In genomic region chr17:34684253-34684893, GRCm38 (mm10) we compare ENCODE assay signal across 10 mouse cellular contexts. TPM values are rescaled to one million over a fixed set of nuclear protein-coding genes. Genes with fewer than 3 reads are reported as not detected.
DNase-seq lines count a peak whose midpoint lies in the region; ATAC-seq lines count a peak whose summit lies in the region.
"Had no signal": no experiment of that assay in that cellular context is flagged by ENCODE, and none has a peak within 500 bp of the region (broad histone marks: within the 10 kb centered on the region; RNA-seq: fewer than 3 reads in every experiment).

No protein-coding gene starts in this region.

- 46% methylated on average over 9 of the region's 9 CpGs for WGBS in limb, embryonic 13.5 days
- WGBS in limb, embryonic 10.5 days, result 78% methylated on average over 9 of the region's 9 CpGs
- 46% methylated on average over 9 of the region's 9 CpGs for WGBS in limb, embryonic 15.5 days

- peak overlapping the region; percentile 10; the same call in 1 of the 2 replicates for H3K27ac ChIP-seq in limb, embryonic 13.5 days
- H3K27ac ChIP-seq in limb, embryonic 10.5 days, result no peak overlapping the region
- peak overlapping the region; percentile 79 for H3K27ac ChIP-seq in limb, embryonic 15.5 days
- H3K27ac ChIP-seq: forebrain, embryonic 13.5 days had no signal

- H3K9me3 ChIP-seq in limb, embryonic 13.5 days, result no peaks in the 10 kb centered on the region
- H3K9me3 ChIP-seq in limb, embryonic 10.5 days (replicated peaks), result no peaks in the 10 kb centered on the region
- no peaks in the 10 kb centered on the region for H3K9me3 ChIP-seq in limb, embryonic 15.5 days
- H3K9me3 ChIP-seq: forebrain, embryonic 13.5 days had no signal

- no peak overlapping the region for H3K9ac ChIP-seq in limb, embryonic 13.5 days
- H3K9ac ChIP-seq in limb, embryonic 15.5 days, result no peak overlapping the region
- H3K9ac ChIP-seq: forebrain, embryonic 13.5 days had no signal

- ATAC-seq in limb, embryonic 13.5 days (ENCODE audit: low FRiP score, low read depth), result 0 out of 2 replicates have a peak, but pooled peaks have one; percentile 8
- peak; percentile 46; the same call in 1 of the 2 replicates for ATAC-seq in limb, embryonic 15.5 days (ENCODE audit: insufficient number of reproducible peaks, low FRiP score, low TSS enrichment, low read depth)

- H3K4me1 ChIP-seq in limb, embryonic 13.5 days, result peaks cover 22% of the 10 kb centered on the region
- H3K4me1 ChIP-seq in limb, embryonic 10.5 days, result peaks cover 15% of the 10 kb centered on the region
- peaks cover 39% of the 10 kb centered on the region for H3K4me1 ChIP-seq in limb, embryonic 15.5 days

- DNase-seq in limb, embryonic 10.5 days (ENCODE audit: low spot score), result no peak
- peak; percentile 66 for DNase-seq in MN1 (ENCODE audit: low spot score)
- DNase-seq in fibroblast of lung, adult 2 months (ENCODE audit: low read depth), result peak; percentile 74
- DNase-seq in frontal cortex, postnatal 36 days (ENCODE audit: low spot score in 2 of 2), result no peak
- no peak for DNase-seq in cerebellum, adult 11 months
- no peak for DNase-seq in cerebellum, postnatal 14 days
- DNase-seq: cerebellum, adult 9-11 months had no signal

- H3K27me3 ChIP-seq in limb, embryonic 13.5 days, result peaks cover 38% of the 10 kb centered on the region
- peaks cover 30% of the 10 kb centered on the region for H3K27me3 ChIP-seq in limb, embryonic 10.5 days (ENCODE audit: low read depth, poor library complexity, severe bottlenecking)
- H3K27me3 ChIP-seq in limb, embryonic 15.5 days, result peaks cover 21% of the 10 kb centered on the region

- H3K4me3 ChIP-seq in limb, embryonic 13.5 days, result no peak overlapping the region
- H3K4me3 ChIP-seq in limb, embryonic 10.5 days, result no peak overlapping the region
- H3K4me3 ChIP-seq in limb, embryonic 15.5 days, result no peak overlapping the region
- H3K4me3 ChIP-seq: forebrain, embryonic 13.5 days had no signal

- no peaks in the 10 kb centered on the region for H3K36me3 ChIP-seq in limb, embryonic 13.5 days
- no peaks in the 10 kb centered on the region for H3K36me3 ChIP-seq in limb, embryonic 10.5 days
- no peaks in the 10 kb centered on the region for H3K36me3 ChIP-seq in limb, embryonic 15.5 days

- H3K4me2 ChIP-seq in limb, embryonic 13.5 days (replicated peaks), result no peak overlapping the region
- no peak overlapping the region for H3K4me2 ChIP-seq in limb, embryonic 15.5 days
- H3K4me2 ChIP-seq: forebrain, embryonic 13.5 days had no signal

RNA-seq across cellular contexts. Expression of gene Tnxb, which starts 14.0 kb away (rescaled TPM):
- 0.09 TPM in 2 replicates for polyA plus RNA-seq in limb, embryonic 13.5 days (2015; fragmentation: Nextera tagmentation; extraction: Ambion mirVana)
- polyA plus RNA-seq in limb, embryonic 10.5 days (2016; fragmentation: Nextera tagmentation; extraction: Ambion mirVana), result not detected in 2 replicates
- 1.9 and 4.2 TPM in 2 replicates for polyA plus RNA-seq in limb, embryonic 15.5 days (2015; fragmentation: Nextera tagmentation; extraction: Ambion mirVana)

RNA-seq across cellular contexts. Expression of gene Atf6b, which starts 37.4 kb away (rescaled TPM):
- 97.6 and 99.6 TPM in 2 replicates for polyA plus RNA-seq in limb, embryonic 13.5 days (2015; fragmentation: Nextera tagmentation; extraction: Ambion mirVana)
- polyA plus RNA-seq in limb, embryonic 10.5 days (2016; fragmentation: Nextera tagmentation; extraction: Ambion mirVana), result 101 TPM in 2 replicates
- polyA plus RNA-seq in limb, embryonic 15.5 days (2015; fragmentation: Nextera tagmentation; extraction: Ambion mirVana), result 85.4 and 88.3 TPM in 2 replicates

RNA-seq across cellular contexts. Expression of gene Fkbpl, which starts 39.8 kb away (rescaled TPM):
- 16.5 and 18.8 TPM in 2 replicates for polyA plus RNA-seq in limb, embryonic 13.5 days (2015; fragmentation: Nextera tagmentation; extraction: Ambion mirVana)
- 17.9 and 18.9 TPM in 2 replicates for polyA plus RNA-seq in limb, embryonic 10.5 days (2016; fragmentation: Nextera tagmentation; extraction: Ambion mirVana)
- polyA plus RNA-seq in limb, embryonic 15.5 days (2015; fragmentation: Nextera tagmentation; extraction: Ambion mirVana), result 15.5 and 17.1 TPM in 2 replicates

RNA-seq across cellular contexts. Expression of gene Prrt1, which starts 55.0 kb away (rescaled TPM):
- polyA plus RNA-seq in limb, embryonic 13.5 days (2015; fragmentation: Nextera tagmentation; extraction: Ambion mirVana), result 0.25 and 0.40 TPM in 2 replicates
- polyA plus RNA-seq in limb, embryonic 10.5 days (2016; fragmentation: Nextera tagmentation; extraction: Ambion mirVana), result 0.08 TPM in 1 of 2 replicates, not detected in the other
- polyA plus RNA-seq in limb, embryonic 15.5 days (2015; fragmentation: Nextera tagmentation; extraction: Ambion mirVana), result 0.46 and 0.60 TPM in 2 replicates

RNA-seq across cellular contexts. Expression of gene Ppt2, which starts 56.1 kb away (rescaled TPM):
- 22.8 and 24.4 TPM in 2 replicates for polyA plus RNA-seq in limb, embryonic 13.5 days (2015; fragmentation: Nextera tagmentation; extraction: Ambion mirVana)
- 21.0 and 21.6 TPM in 2 replicates for polyA plus RNA-seq in limb, embryonic 10.5 days (2016; fragmentation: Nextera tagmentation; extraction: Ambion mirVana)
- 26.8 and 29.9 TPM in 2 replicates for polyA plus RNA-seq in limb, embryonic 15.5 days (2015; fragmentation: Nextera tagmentation; extraction: Ambion mirVana)

Comparison
In these comparisons a context has a peak if more than half of its experiments do, and no peak if none do; other contexts are left out.
1. DNase-seq: peak in MN1 (single experiment) and fibroblast of lung, adult 2 months (single experiment); none in limb, embryonic 10.5 days (single experiment), frontal cortex, postnatal 36 days (0 of 2), cerebellum, adult 11 months (single experiment) and cerebellum, postnatal 14 days (0 of 2).